Mouse (Mus musculus): ENCODE results near the gene Slc41a1.

GRCm38 (mm10) chr1:131800001-131800400 lies 27.3 kb upstream of the Slc41a1 start:
- TF ChIP-seq CTCF (IDR thresholded peaks at IDR 0.05; ENCODE audit: borderline replicate concordance, insufficient read depth, low read depth, low read length) (no peak), POLR2A (IDR thresholded peaks at IDR 0.05; ENCODE audit: borderline replicate concordance, insufficient read depth, low read length) (no peak)

All from cerebellum, adult 2 months (tissue).